Mouse (Mus musculus) heart, embryonic 13.5 days (tissue): ENCODE results near the gene Selenot. TPM values are rescaled to one million over a fixed set of nuclear protein-coding genes. Genes with fewer than 3 reads are reported as not detected.

Source experiments
- polyA plus RNA-seq: library from polyadenylated mRNA; unstranded; fragments of >200 nt; fragmentation: Nextera tagmentation; extraction: Ambion mirVana; gene quantifications from 2 replicates; pipeline ENCODE4 v1.2.1, GENCODE M21; 2015

Selenot gene
- polyA plus RNA-seq, 1 experiment from 2014 or later, result 15.5 TPM

Other genes starting within 250 kb of the Selenot start
- 10.6 and 10.9 TPM in 2 replicates for gene Tsc22d2, start 161.9 kb upstream of the Selenot start, polyA plus RNA-seq
- 37.4 and 37.5 TPM in 2 replicates for gene Eif2a, start 50.8 kb upstream of the Selenot start, polyA plus RNA-seq
- gene Serp1, start 50.7 kb upstream of the Selenot start, polyA plus RNA-seq, result 90.8 and 97.2 TPM in 2 replicates
- gene Erich6, start 60.6 kb downstream of the Selenot start, polyA plus RNA-seq, result 0.11 and 0.15 TPM in 2 replicates
- gene Siah2, start 115.8 kb downstream of the Selenot start, polyA plus RNA-seq, result 4.5 TPM in 2 replicates
- gene Mindy4b-ps, start 245.7 kb downstream of the Selenot start, polyA plus RNA-seq, result 0.09 and 0.13 TPM in 2 replicates